ENCODE assay signal across 7 mouse cellular contexts in genomic region chr17:85091762-85092161, GRCm38 (mm10). TPM values are rescaled to one million over a fixed set of nuclear protein-coding genes. Genes with fewer than 3 reads are reported as not detected.
DNase-seq lines count a peak whose midpoint lies in the region; ATAC-seq and TF ChIP-seq lines count a peak whose summit lies in the region.

No protein-coding gene starts in this region.

- WGBS in liver, embryonic 11.5 days: 86% methylated on average over 6 of the region's 6 CpGs
- WGBS in liver, postnatal 0 days (ENCODE audit: insufficient replicate concordance): 87% methylated on average over 6 of the region's 6 CpGs
- 92% methylated on average over 6 of the region's 6 CpGs for WGBS in embryonic facial prominence, embryonic 15.5 days
- 93% methylated on average over 6 of the region's 6 CpGs for WGBS in hindbrain, postnatal 0 days

- peak overlapping the region; percentile 69; the same call in 1 of the 2 replicates for H3K4me2 ChIP-seq in liver, embryonic 11.5 days
- H3K4me2 ChIP-seq in liver, postnatal 0 days (ENCODE audit: low read depth, low read length): no peak overlapping the region
- peak overlapping the region; percentile 68 for H3K4me2 ChIP-seq in embryonic facial prominence, embryonic 15.5 days (replicated peaks)
- H3K4me2 ChIP-seq in hindbrain, postnatal 0 days (ENCODE audit: low read depth, low read length): peak overlapping the region; percentile 68; the same call in 1 of the 2 replicates
- H3K4me2 ChIP-seq in myocyte (ENCODE audit: low read depth): peak overlapping the region; percentile 84

- no peaks in the 10 kb centered on the region for H3K9me3 ChIP-seq in liver, embryonic 11.5 days (ENCODE audit: control insufficient read depth, low read length)
- H3K9me3 ChIP-seq in liver, postnatal 0 days (ENCODE audit: low read length): no peaks in the 10 kb centered on the region
- H3K9me3 ChIP-seq in embryonic facial prominence, embryonic 15.5 days (replicated peaks): no peaks in the 10 kb centered on the region
- no peaks in the 10 kb centered on the region for H3K9me3 ChIP-seq in hindbrain, postnatal 0 days (ENCODE audit: low read length)

- no peak for TF ChIP-seq POLR2A in myocyte (IDR thresholded peaks at IDR 0.05; ENCODE audit: insufficient read length, low read depth)

- no peaks in the 10 kb centered on the region for H3K79me2 ChIP-seq in myocyte (ENCODE audit: control insufficient read depth, insufficient read depth)

- no peaks in the 10 kb centered on the region for H3K36me3 ChIP-seq in liver, embryonic 11.5 days (ENCODE audit: control insufficient read depth, insufficient read depth, low read length)
- no peaks in the 10 kb centered on the region for H3K36me3 ChIP-seq in liver, postnatal 0 days (replicated peaks; ENCODE audit: insufficient read depth, low read length)
- H3K36me3 ChIP-seq in embryonic facial prominence, embryonic 15.5 days: no peaks in the 10 kb centered on the region
- no peaks in the 10 kb centered on the region for H3K36me3 ChIP-seq in hindbrain, postnatal 0 days (ENCODE audit: insufficient read depth, low read length)
- no peaks in the 10 kb centered on the region for H3K36me3 ChIP-seq in myocyte (ENCODE audit: control insufficient read depth, insufficient read depth)

- intact Hi-C loops in gastrocnemius, postnatal 14 days (cut with DNase I; ENCODE audit: low total_unique reads): no loop called here

- H3K27ac ChIP-seq in liver, embryonic 11.5 days (ENCODE audit: low read depth, low read length): no peak overlapping the region
- no peak overlapping the region for H3K27ac ChIP-seq in liver, postnatal 0 days (ENCODE audit: low read depth)
- H3K27ac ChIP-seq in embryonic facial prominence, embryonic 15.5 days (replicated peaks): no peak overlapping the region
- no peak overlapping the region for H3K27ac ChIP-seq in hindbrain, postnatal 0 days

- H3K9ac ChIP-seq in liver, embryonic 11.5 days (ENCODE audit: low read depth, low read length): no peak overlapping the region
- H3K9ac ChIP-seq in liver, postnatal 0 days (replicated peaks): no peak overlapping the region
- no peak overlapping the region for H3K9ac ChIP-seq in embryonic facial prominence, embryonic 15.5 days
- no peak overlapping the region for H3K9ac ChIP-seq in hindbrain, postnatal 0 days (replicated peaks; ENCODE audit: low read length)

- peak overlapping the region; percentile 88; the same call in 1 of the 2 replicates for H3K4me3 ChIP-seq in liver, embryonic 11.5 days (ENCODE audit: low read depth, low read length)
- no peak overlapping the region for H3K4me3 ChIP-seq in liver, postnatal 0 days (ENCODE audit: low read depth, low read length)
- peak overlapping the region; percentile 77 for H3K4me3 ChIP-seq in embryonic facial prominence, embryonic 15.5 days (replicated peaks)
- no peak overlapping the region for H3K4me3 ChIP-seq in hindbrain, postnatal 0 days (ENCODE audit: low read length)
- H3K4me3 ChIP-seq in myocyte: peak overlapping the region; percentile 68

- no peak overlapping the region for H3ac ChIP-seq in myocyte (ENCODE audit: control insufficient read depth, insufficient read length)

- no peak for TF ChIP-seq EP300 in liver, postnatal 0 days (IDR thresholded peaks at IDR 0.05; ENCODE audit: low read depth)

- no peak for DNase-seq in liver, embryonic 11.5 days (ENCODE audit: low spot score)
- no peak for DNase-seq in liver, postnatal 0 days
- no peak for DNase-seq in hindbrain, postnatal 0 days (ENCODE audit: low spot score)
- DNase-seq in cerebellum, adult 8-10 months: no peak
- DNase-seq in gastrocnemius, postnatal 14 days: no peak

- no peak for ATAC-seq in liver, embryonic 11.5 days (replicated peaks; ENCODE audit: low FRiP score)
- no peak for ATAC-seq in liver, postnatal 0 days
- ATAC-seq in embryonic facial prominence, embryonic 15.5 days (ENCODE audit: insufficient number of reproducible peaks, low FRiP score, low TSS enrichment, low read depth): no peak
- ATAC-seq in hindbrain, postnatal 0 days: no peak

- H3K27me3 ChIP-seq in liver, embryonic 11.5 days (replicated peaks; ENCODE audit: control insufficient read depth, insufficient read depth, low read length): no peaks in the 10 kb centered on the region
- H3K27me3 ChIP-seq in liver, postnatal 0 days (ENCODE audit: insufficient read depth, low read length): no peaks in the 10 kb centered on the region
- no peaks in the 10 kb centered on the region for H3K27me3 ChIP-seq in embryonic facial prominence, embryonic 15.5 days
- no peaks in the 10 kb centered on the region for H3K27me3 ChIP-seq in hindbrain, postnatal 0 days (ENCODE audit: insufficient read depth, low read length)
- no peaks in the 10 kb centered on the region for H3K27me3 ChIP-seq in myocyte (ENCODE audit: control insufficient read depth, insufficient read depth, insufficient read length)

- peaks cover 6% of the 10 kb centered on the region; the same call in 1 of the 2 replicates for H3K4me1 ChIP-seq in liver, embryonic 11.5 days (replicated peaks; ENCODE audit: control insufficient read depth, insufficient read depth, low read length)
- H3K4me1 ChIP-seq in liver, postnatal 0 days (ENCODE audit: insufficient read depth): peaks cover 17% of the 10 kb centered on the region
- H3K4me1 ChIP-seq in embryonic facial prominence, embryonic 15.5 days: peaks cover 12% of the 10 kb centered on the region
- no peaks in the 10 kb centered on the region for H3K4me1 ChIP-seq in hindbrain, postnatal 0 days (ENCODE audit: insufficient read depth, low read length)

- TF ChIP-seq CTCF in liver, postnatal 0 days (IDR thresholded peaks at IDR 0.05; ENCODE audit: low read depth): no peak
- no peak for TF ChIP-seq CTCF in hindbrain, postnatal 0 days (IDR thresholded peaks at IDR 0.05; ENCODE audit: low read depth)

TF ChIP-seq in myocyte, 11 proteins besides CTCF, POLR2A, EP300 and RAD21:
- no peak for TF ChIP-seq TCF3 (IDR thresholded peaks at IDR 0.05; ENCODE audit: insufficient read length, low read depth)
- TF ChIP-seq USF1 (IDR thresholded peaks at IDR 0.05; ENCODE audit: low read depth): no peak
- TF ChIP-seq REST (IDR thresholded peaks at IDR 0.05; ENCODE audit: insufficient read depth, insufficient read length): no peak
- no peak for TF ChIP-seq CEBPB (IDR thresholded peaks at IDR 0.05; ENCODE audit: insufficient read depth, poor library complexity, severe bottlenecking)
- TF ChIP-seq E2F4 (IDR thresholded peaks at IDR 0.05; ENCODE audit: insufficient read depth): no peak
- no peak for TF ChIP-seq POLR2AphosphoS2 (IDR thresholded peaks at IDR 0.05; ENCODE audit: insufficient read length, low read depth)
- no peak for TF ChIP-seq MYOG (IDR thresholded peaks at IDR 0.05; ENCODE audit: control insufficient read depth in 1 of 3, insufficient read depth in 1 of 3, insufficient read length in 2 of 3, low read depth in 2 of 3)
- no peak for TF ChIP-seq TCF12 (IDR thresholded peaks at IDR 0.05; ENCODE audit: insufficient read depth, poor library complexity, severe bottlenecking)
- TF ChIP-seq SRF (IDR thresholded peaks at IDR 0.05; ENCODE audit: control insufficient read depth, insufficient read length, low read depth): no peak
- no peak for TF ChIP-seq MAX (IDR thresholded peaks at IDR 0.05; ENCODE audit: low read depth)
- TF ChIP-seq MYOD1 (IDR thresholded peaks at IDR 0.05; ENCODE audit: control insufficient read depth in 1 of 3, insufficient read length in 2 of 3, low read depth in 2 of 3): no peak

RNA-seq across cellular contexts. Expression of gene Camkmt, which starts 1.4 kb away (rescaled TPM):
- 6.4 and 6.8 TPM in 2 replicates for polyA plus RNA-seq in liver, embryonic 11.5 days (2014; fragmentation: Nextera tagmentation; extraction: Ambion mirVana)
- 1.4 and 2.1 TPM in 2 replicates for polyA plus RNA-seq in liver, postnatal 0 days (2015; fragmentation: Nextera tagmentation; extraction: Ambion mirVana)
- polyA plus RNA-seq in embryonic facial prominence, embryonic 15.5 days (2015; fragmentation: Nextera tagmentation; extraction: Ambion mirVana): 11.0 and 12.8 TPM in 2 replicates
- total RNA-seq in hindbrain, postnatal 0 days (2014; rRNA removed): 5.2 and 8.4 TPM in 2 replicates
- polyA plus RNA-seq in hindbrain, postnatal 0 days (2015; fragmentation: Nextera tagmentation; extraction: Ambion mirVana): 15.4 and 15.9 TPM in 2 replicates
- 1.4 TPM for polyA plus RNA-seq in myocyte (2012; fragmentation: generic; extraction: Trizol)
- total RNA-seq in gastrocnemius, postnatal 14 days (2021): 1 to 10 TPM; 1.5 to 1.7 TPM

RNA-seq across cellular contexts. Expression of gene Prepl, which starts 1.7 kb away (rescaled TPM):
- 18.9 and 23.7 TPM in 2 replicates for polyA plus RNA-seq in liver, embryonic 11.5 days (2014; fragmentation: Nextera tagmentation; extraction: Ambion mirVana)
- 4.5 and 4.6 TPM in 2 replicates for polyA plus RNA-seq in liver, postnatal 0 days (2015; fragmentation: Nextera tagmentation; extraction: Ambion mirVana)
- 31.9 and 35.4 TPM in 2 replicates for polyA plus RNA-seq in embryonic facial prominence, embryonic 15.5 days (2015; fragmentation: Nextera tagmentation; extraction: Ambion mirVana)
- total RNA-seq in hindbrain, postnatal 0 days (2014; rRNA removed): 94.0 and 104 TPM in 2 replicates
- polyA plus RNA-seq in hindbrain, postnatal 0 days (2015; fragmentation: Nextera tagmentation; extraction: Ambion mirVana): 105 and 124 TPM in 2 replicates
- 39.2 TPM for polyA plus RNA-seq in myocyte (2012; fragmentation: generic; extraction: Trizol)
- total RNA-seq in gastrocnemius, postnatal 14 days (2021): 10 to 100 TPM; 85.9 to 87.3 TPM

Comparison
In these comparisons a context has a peak if more than half of its experiments do, and no peak if none do; other contexts are left out.
1. H3K4me3 ChIP-seq: peak in liver, embryonic 11.5 days (single experiment), embryonic facial prominence, embryonic 15.5 days (single experiment) and myocyte (single experiment); none in liver, postnatal 0 days (single experiment) and hindbrain, postnatal 0 days (single experiment).